Mouse (Mus musculus): ENCODE data around the gene Ankrd13b. TPM values are rescaled to one million over a fixed set of nuclear protein-coding genes. Genes with fewer than 3 reads are reported as not detected.
A peak's percentile ranks its signal among the peaks of the same experiment; 100 is the strongest.

Ankrd13b gene
- polyA plus RNA-seq, 1 experiment: 280 TPM

- no peak for DNase-seq (ENCODE audit: low read depth)
- no peak for TF ChIP-seq CTCF (IDR thresholded peaks at IDR 0.05; ENCODE audit: borderline replicate concordance, extremely low read depth, insufficient read depth, insufficient read length)
- no peak for TF ChIP-seq POLR2A (IDR thresholded peaks at IDR 0.05; ENCODE audit: borderline replicate concordance, extremely low read depth, insufficient read depth, insufficient read length, poor library complexity, severe bottlenecking)
Measured at GRCm38 (mm10) chr11:77449224-77449623, 40.3 kb downstream of the Ankrd13b start.

GRCm38 (mm10) chr11:77446628-77447041 is 42.8 kb downstream of the Ankrd13b start:
- TF ChIP-seq POLR2A (IDR thresholded peaks at IDR 0.05; ENCODE audit: borderline replicate concordance, extremely low read depth, insufficient read depth, insufficient read length, poor library complexity, severe bottlenecking): no peak
- TF ChIP-seq CTCF (IDR thresholded peaks at IDR 0.05; ENCODE audit: borderline replicate concordance, extremely low read depth, insufficient read depth, insufficient read length): peak; percentile 64; the same call in 1 of the 2 replicates
- DNase-seq (ENCODE audit: low read depth): peak; percentile 70

GRCm38 (mm10) chr11:77444939-77445338 is 44.5 kb downstream of the Ankrd13b start:
- DNase-seq (ENCODE audit: low read depth): no peak
- TF ChIP-seq POLR2A (IDR thresholded peaks at IDR 0.05; ENCODE audit: borderline replicate concordance, extremely low read depth, insufficient read depth, insufficient read length, poor library complexity, severe bottlenecking): no peak
- no peak for TF ChIP-seq CTCF (IDR thresholded peaks at IDR 0.05; ENCODE audit: borderline replicate concordance, extremely low read depth, insufficient read depth, insufficient read length)

- TF ChIP-seq CTCF (IDR thresholded peaks at IDR 0.05; ENCODE audit: borderline replicate concordance, extremely low read depth, insufficient read depth, insufficient read length) (no peak), POLR2A (IDR thresholded peaks at IDR 0.05; ENCODE audit: borderline replicate concordance, extremely low read depth, insufficient read depth, insufficient read length, poor library complexity, severe bottlenecking) (no peak)
- DNase-seq (ENCODE audit: low read depth): no peak
Measured at GRCm38 (mm10) chr11:77442186-77443170, 47.0 kb downstream of the Ankrd13b start.

GRCm38 (mm10) chr11:77441020-77441419 is 48.5 kb downstream of the Ankrd13b start:
- no peak for DNase-seq (ENCODE audit: low read depth)

GRCm38 (mm10) chr11:77440081-77440480 is 49.4 kb downstream of the Ankrd13b start:
- DNase-seq (ENCODE audit: low read depth): no peak
- TF ChIP-seq CTCF (IDR thresholded peaks at IDR 0.05; ENCODE audit: borderline replicate concordance, extremely low read depth, insufficient read depth, insufficient read length) (no peak), POLR2A (IDR thresholded peaks at IDR 0.05; ENCODE audit: borderline replicate concordance, extremely low read depth, insufficient read depth, insufficient read length, poor library complexity, severe bottlenecking) (no peak)

More at GRCm38 (mm10) chr11:77441020-77441419, 48.5 kb downstream of the Ankrd13b start:
- TF ChIP-seq CTCF (IDR thresholded peaks at IDR 0.05; ENCODE audit: borderline replicate concordance, extremely low read depth, insufficient read depth, insufficient read length) (no peak), POLR2A (IDR thresholded peaks at IDR 0.05; ENCODE audit: borderline replicate concordance, extremely low read depth, insufficient read depth, insufficient read length, poor library complexity, severe bottlenecking) (no peak)

GRCm38 (mm10) chr11:77437026-77437425 is 52.5 kb downstream of the Ankrd13b start:
- DNase-seq (ENCODE audit: low read depth): no peak
- TF ChIP-seq CTCF (IDR thresholded peaks at IDR 0.05; ENCODE audit: borderline replicate concordance, extremely low read depth, insufficient read depth, insufficient read length) (no peak), POLR2A (IDR thresholded peaks at IDR 0.05; ENCODE audit: borderline replicate concordance, extremely low read depth, insufficient read depth, insufficient read length, poor library complexity, severe bottlenecking) (no peak)

GRCm38 (mm10) chr11:77428446-77428845 is 61.0 kb downstream of the Ankrd13b start:
- no peak for DNase-seq (ENCODE audit: low read depth)
- no peak for TF ChIP-seq POLR2A (IDR thresholded peaks at IDR 0.05; ENCODE audit: borderline replicate concordance, extremely low read depth, insufficient read depth, insufficient read length, poor library complexity, severe bottlenecking)
- TF ChIP-seq CTCF (IDR thresholded peaks at IDR 0.05; ENCODE audit: borderline replicate concordance, extremely low read depth, insufficient read depth, insufficient read length): no peak

- TF ChIP-seq CTCF (IDR thresholded peaks at IDR 0.05; ENCODE audit: borderline replicate concordance, extremely low read depth, insufficient read depth, insufficient read length): no peak
- no peak for TF ChIP-seq POLR2A (IDR thresholded peaks at IDR 0.05; ENCODE audit: borderline replicate concordance, extremely low read depth, insufficient read depth, insufficient read length, poor library complexity, severe bottlenecking)
- DNase-seq (ENCODE audit: low read depth): no peak
Measured at GRCm38 (mm10) chr11:77423175-77423859, 66.2 kb downstream of the Ankrd13b start.

Other genes with a start within 250 kb of the Ankrd13b start
- 1.1 and 1.9 TPM in 2 replicates for gene Coro6, start 27.3 kb downstream of the Ankrd13b start, polyA plus RNA-seq (2012; rRNA removed)
- 71.0 and 104 TPM in 2 replicates for gene Git1, start 3.9 kb upstream of the Ankrd13b start, polyA plus RNA-seq (2012; rRNA removed)
- gene Abhd15, start 25.4 kb upstream of the Ankrd13b start, polyA plus RNA-seq (2012; rRNA removed): 0.57 and 0.75 TPM in 2 replicates
- gene Trp53i13, start 26.3 kb upstream of the Ankrd13b start, polyA plus RNA-seq (2012; rRNA removed): 11.6 and 16.6 TPM in 2 replicates
- not detected in 2 replicates for gene Gm10392, start 29.5 kb upstream of the Ankrd13b start, polyA plus RNA-seq (2012; rRNA removed)
- gene Taok1, start 118.1 kb upstream of the Ankrd13b start, polyA plus RNA-seq (2012; rRNA removed): 22.0 and 26.6 TPM in 2 replicates
- gene Nufip2, start 196.5 kb upstream of the Ankrd13b start, polyA plus RNA-seq (2012; rRNA removed): 13.1 and 19.2 TPM in 2 replicates
- 0.19 and 0.23 TPM in 2 replicates for gene Cryba1, start 235.6 kb upstream of the Ankrd13b start, polyA plus RNA-seq (2012; rRNA removed)